Mouse (Mus musculus): ENCODE results near the gene Gm20747.
"Not testable (repeated sequence)": the region's sequence is repeated elsewhere in the genome, so short reads cannot be mapped to it uniquely, and the experiment has no call there.

GRCm38 (mm10) chrY:53418191-53418590 lies at the start of gene Gm20747:
- TF ChIP-seq UBTF (IDR thresholded peaks at IDR 0.05; ENCODE audit: borderline replicate concordance, insufficient read depth, low read depth, low read length); EP300 (IDR thresholded peaks at IDR 0.05; ENCODE audit: low read depth in 1 of 2, low read length in 2 of 2): not testable (repeated sequence)

All from MEL (cell line).